Mouse (Mus musculus): ENCODE results near the gene Nampt.

DNA sequence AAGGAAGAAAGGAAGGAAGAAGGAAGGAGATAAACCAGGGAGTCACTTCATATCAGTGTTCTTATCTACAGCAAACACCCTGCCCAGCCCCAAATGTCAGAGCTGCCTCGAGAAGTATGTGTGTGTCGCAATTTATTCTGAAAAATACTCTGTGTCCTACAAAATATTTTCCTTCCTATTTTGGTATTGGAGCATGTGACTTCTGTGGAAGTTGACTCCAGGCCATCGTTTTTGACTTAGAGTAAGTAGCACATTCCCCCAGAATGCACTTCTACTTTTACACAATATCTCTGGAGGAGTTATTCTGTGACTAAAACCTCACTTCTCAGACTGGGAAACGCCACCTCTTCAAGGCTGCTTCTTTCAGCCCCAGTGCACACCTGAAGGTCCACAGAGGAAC, 71.1 kb downstream of the Nampt start:
- TF ChIP-seq CTCF (IDR thresholded peaks at IDR 0.05; ENCODE audit: low read depth) (no peak), EP300 (IDR thresholded peaks at IDR 0.05; ENCODE audit: low read depth) (no peak)

Data from liver, postnatal 0 days (tissue).